Mouse (Mus musculus) thymus, adult 2 months (tissue): ENCODE measurements at regions not wholly inside any gene's neighbourhood (a gene's known extent, or its start where the extent isn't known, plus 50 kb on each side); places are given as distances from the start of the nearest gene placed in this dataset.

ENCODE experiments used
- DNase-seq: peaks from one replicate; pipeline ENCODE4 v3.0.0; 2021
- H3K27ac ChIP-seq: fragments of 200-500 bp; 2 replicates; pipeline ENCODE4 v1.5.1; 2012; ENCODE audit warnings: low read length, control low read depth; ENCODE audit not compliant: control insufficient read depth, insufficient read depth
- H3K27me3 ChIP-seq: fragments of 200-500 bp; 2 replicates; pipeline ENCODE4 v1.6.1; 2012; ENCODE audit warnings: mild to moderate bottlenecking, low read length, moderate library complexity, mixed read lengths; ENCODE audit not compliant: control insufficient read depth, insufficient read depth
- H3K36me3 ChIP-seq: fragments of 200-500 bp; 2 replicates; pipeline ENCODE4 v1.6.1; 2012; ENCODE audit warnings: mild to moderate bottlenecking, low read length, moderate library complexity; ENCODE audit not compliant: control insufficient read depth, insufficient read depth
- H3K4me1 ChIP-seq: fragments of 200-500 bp; replicated peaks from 2 replicates; pipeline ENCODE4 v1.6.1; 2012; ENCODE audit warnings: low read length; ENCODE audit not compliant: control insufficient read depth, insufficient read depth
- H3K4me3 ChIP-seq: fragments of 200-500 bp; 2 replicates; pipeline ENCODE4 v1.5.1; 2012; ENCODE audit warnings: mild to moderate bottlenecking, low read length, control low read depth, moderate library complexity; ENCODE audit not compliant: control insufficient read depth, insufficient read depth
- CTCF ChIP-seq: fragments of 200-500 bp; IDR thresholded peaks from 2 replicates; pipeline ENCODE4 v1.5.1; 2012; ENCODE audit warnings: mild to moderate bottlenecking, control low read depth, low read length, moderate library complexity, borderline replicate concordance; ENCODE audit not compliant: control insufficient read depth, poor library complexity, insufficient read depth; ENCODE audit errors: extremely low read depth
- POLR2A ChIP-seq: fragments of 200-500 bp; IDR thresholded peaks from 2 replicates; pipeline ENCODE4 v1.6.1; 2012; ENCODE audit warnings: mild to moderate bottlenecking, low read length, control low read depth, moderate library complexity; ENCODE audit not compliant: control insufficient read depth, poor library complexity, insufficient read depth; ENCODE audit errors: extremely low read depth
- WGBS: fragments of 180-500 bp; shearing (Covaris S2); methylation state at CpG from one replicate; pipeline ENCODE4 v1.1.7; 2018; 5-methylcytosine and 5-hydroxymethylcytosine counted together

- Histone ChIP-seq H3K36me3 (no peaks in the 10 kb centered on the region), H3K4me3 (no peak overlapping the region), H3K4me1 (0 out of 2 replicates have a peak, but pooled peaks cover 3% of the 10 kb centered on the region), H3K27ac (no peak overlapping the region), H3K27me3 (no peaks in the 10 kb centered on the region)
- WGBS = 89% methylated on average over 4 of the region's 4 CpGs
- DNase-seq = no peak
- TF ChIP-seq POLR2A (no peak), CTCF (no peak)
These were observed 511.5 kb upstream of the Tbl1xr1 start for GRCm38 (mm10) chr3:21564847-21565485.

- TF ChIP-seq CTCF (no peak), POLR2A (no peak)
- DNase-seq = no peak
- Histone ChIP-seq H3K27me3 (no peaks in the 10 kb centered on the region), H3K4me1 (no peaks in the 10 kb centered on the region), H3K27ac (no peak overlapping the region), H3K36me3 (no peaks in the 10 kb centered on the region), H3K4me3 (no peak overlapping the region)
- 95% methylated on average over 1 of the region's 1 CpGs for WGBS
These were observed 506.7 kb upstream of the Tbl1xr1 start for GRCm38 (mm10) chr3:21569721-21570120.

- no peak overlapping the region for H3K27ac ChIP-seq
- DNase-seq = no peak
- H3K36me3 ChIP-seq = no peaks in the 10 kb centered on the region
- TF ChIP-seq CTCF (no peak), POLR2A (no peak)
- no peak overlapping the region for H3K4me3 ChIP-seq
- H3K27me3 ChIP-seq = no peaks in the 10 kb centered on the region
- H3K4me1 ChIP-seq = no peaks in the 10 kb centered on the region
- WGBS = 96% methylated on average over 3 of the region's 3 CpGs
These were observed 497.8 kb upstream of the Tbl1xr1 start for GRCm38 (mm10) chr3:21578635-21579034.

GRCm38 (mm10) chr3:21582122-21582521 lies 494.3 kb upstream of the Tbl1xr1 start:
- no peak for TF ChIP-seq POLR2A
- TF ChIP-seq CTCF = no peak
- DNase-seq = no peak
- H3K36me3 ChIP-seq = no peaks in the 10 kb centered on the region
- H3K27ac ChIP-seq = no peak overlapping the region
- WGBS = 24% methylated on average over 1 of the region's 1 CpGs
- no peak overlapping the region for H3K4me3 ChIP-seq
- no peaks in the 10 kb centered on the region for H3K27me3 ChIP-seq
- no peaks in the 10 kb centered on the region for H3K4me1 ChIP-seq

- Histone ChIP-seq H3K4me1 (no peaks in the 10 kb centered on the region), H3K27ac (no peak overlapping the region), H3K4me3 (no peak overlapping the region), H3K36me3 (no peaks in the 10 kb centered on the region), H3K27me3 (no peaks in the 10 kb centered on the region)
- TF ChIP-seq CTCF (no peak), POLR2A (no peak)
- DNase-seq = no peak
- 91% methylated on average over 3 of the region's 3 CpGs for WGBS
These were observed 490.7 kb upstream of the Tbl1xr1 start for GRCm38 (mm10) chr3:21585767-21586166.

- H3K36me3 ChIP-seq = no peaks in the 10 kb centered on the region
- WGBS = 99% methylated on average over 2 of the region's 2 CpGs
- no peak overlapping the region for H3K4me3 ChIP-seq
These were observed 469.6 kb upstream of the Tbl1xr1 start for GRCm38 (mm10) chr3:21606846-21607245.

GRCm38 (mm10) chr3:21610231-21610630 lies 466.2 kb upstream of the Tbl1xr1 start:
- peak; percentile 59 for DNase-seq
- H3K27me3 ChIP-seq = no peaks in the 10 kb centered on the region
- H3K36me3 ChIP-seq = no peaks in the 10 kb centered on the region
- H3K27ac ChIP-seq = no peak overlapping the region; the same call in 1 of the 2 replicates
- TF ChIP-seq CTCF (no peak), POLR2A (no peak)
- WGBS = 46% methylated on average over 2 of the region's 2 CpGs
- H3K4me1 ChIP-seq = no peaks in the 10 kb centered on the region
- no peak overlapping the region for H3K4me3 ChIP-seq

More at GRCm38 (mm10) chr3:21606846-21607245, 469.6 kb upstream of the Tbl1xr1 start:
- Histone ChIP-seq H3K27ac (no peak overlapping the region), H3K27me3 (no peaks in the 10 kb centered on the region), H3K4me1 (no peaks in the 10 kb centered on the region)
- TF ChIP-seq CTCF (no peak), POLR2A (no peak)
- DNase-seq = no peak
